Mouse (Mus musculus) embryonic facial prominence, embryonic 13.5 days (tissue): ENCODE measurements around the gene 4833427G06Rik. TPM values are rescaled to one million over a fixed set of nuclear protein-coding genes. Genes with fewer than 3 reads are reported as not detected.
A peak's percentile ranks its signal among the peaks of the same experiment; 100 is the strongest.

Experiments
- microRNA counts: library from miRNA; unstranded; fragments of <30 nt; microRNA quantifications from one replicate; lab custom pipeline; 2016
- microRNA-seq: library from miRNA; unstranded; fragments of <30 nt; microRNA quantifications from one replicate; pipeline ENCODE4, GENCODE M21; 2016
- polyA plus RNA-seq: library from polyadenylated mRNA; unstranded; fragments of >200 nt; fragmentation: Nextera tagmentation; extraction: Ambion mirVana; gene quantifications from 2 replicates; pipeline ENCODE4 v1.2.1, GENCODE M21; 2015

4833427G06Rik gene
- polyA plus RNA-seq, 1 experiment from 2014 or later, result not detected

MicroRNAs within 50 kb of the gene (microRNA counts, 519-probe panel; counts per million panel counts)
- microRNA mmu-miR-34b-3p (lab: Ali Mortazavi, UCI) (2,639 counts per million, percentile 64 among the panel's probes with 10 or more counts), microRNA mmu-miR-34b-5p (lab: Ali Mortazavi, UCI) (2,369 counts per million, percentile 58 among the panel's probes with 10 or more counts), microRNA mmu-miR-34c (lab: Ali Mortazavi, UCI) (4,704 counts per million, percentile 93 among the panel's probes with 10 or more counts)

Small RNA genes lying within 50 kb of the gene (microRNA-seq; reads per million reads assigned to microRNA genes)
- gene Mir34b, result 29.2 reads per million, percentile 39 among the genes with 10 or more reads in this experiment
- gene Mir34c, result 662 reads per million, percentile 74 among the genes with 10 or more reads in this experiment

Other genes starting within 250 kb of the 4833427G06Rik start
- 19.4 and 28.1 TPM in 2 replicates for gene Sik2, start 93.0 kb downstream of the 4833427G06Rik start, polyA plus RNA-seq
- gene Btg4, start 41.2 kb downstream of the 4833427G06Rik start, polyA plus RNA-seq, result not detected in 2 replicates
- 4.5 and 5.4 TPM in 2 replicates for gene Layn, start 25.0 kb downstream of the 4833427G06Rik start, polyA plus RNA-seq
- gene Gm32742, start 63.4 kb upstream of the 4833427G06Rik start, polyA plus RNA-seq, result 0.03 TPM in 2 replicates
- 0.15 TPM in 1 of 2 replicates, not detected in the other for gene Pou2af1, start 111.6 kb upstream of the 4833427G06Rik start, polyA plus RNA-seq
- 3.3 and 3.7 TPM in 2 replicates for gene Colca2, start 176.5 kb upstream of the 4833427G06Rik start, polyA plus RNA-seq
- gene 1810046K07Rik, start 226.8 kb upstream of the 4833427G06Rik start, polyA plus RNA-seq, result not detected in 2 replicates